Mouse (Mus musculus) natural killer cell, adult 2 months (primary cell): ENCODE measurements at regions not wholly inside any gene's neighbourhood (a gene's known extent, or its start where the extent isn't known, plus 50 kb on each side); places are given as distances from the start of the nearest gene placed in this dataset.
"Not testable (repeated sequence)": the region's sequence is repeated elsewhere in the genome, so short reads cannot be mapped to it uniquely, and the experiment has no call there.

Experiments used
- DNase-seq, 2 experiments: peaks; one replicate each; pipeline ENCODE4 v3.0.0; 2022; ENCODE audit warnings: low spot score in 2 of 2

GRCm38 (mm10) chr5:3247333-3247732 lies 94.0 kb upstream of the Cdk6 start:
- no peak for DNase-seq

GRCm38 (mm10) chr5:3250273-3250672 lies 91.0 kb upstream of the Cdk6 start:
- no peak for DNase-seq

- DNase-seq: no peak
Observed at GRCm38 (mm10) chr5:3260289-3260688, 81.0 kb upstream of the Cdk6 start.

GRCm38 (mm10) chr5:3264988-3265738 lies 76.1 kb upstream of the Cdk6 start:
- DNase-seq: not testable (repeated sequence)

GRCm38 (mm10) chr5:3267021-3267420 lies 74.3 kb upstream of the Cdk6 start:
- no peak for DNase-seq

- DNase-seq: no peak
Observed at GRCm38 (mm10) chr5:3269760-3270159, 71.5 kb upstream of the Cdk6 start.

- peak in 1 of 2 experiments; percentile 3 for DNase-seq
Observed at GRCm38 (mm10) chr5:3273140-3273539, 68.1 kb upstream of the Cdk6 start.

GRCm38 (mm10) chr5:3277241-3277640 lies 64.0 kb upstream of the Cdk6 start:
- not testable (repeated sequence) for DNase-seq

- not testable (repeated sequence) for DNase-seq
Observed at GRCm38 (mm10) chr5:3278956-3279355, 62.3 kb upstream of the Cdk6 start.

- not testable (repeated sequence) for DNase-seq
Observed at GRCm38 (mm10) chr5:3281911-3282506, 59.3 kb upstream of the Cdk6 start.

- DNase-seq: no peak
Observed at GRCm38 (mm10) chr5:3283083-3283482, 58.2 kb upstream of the Cdk6 start.

GRCm38 (mm10) chr5:3284335-3284734 lies 57.0 kb upstream of the Cdk6 start:
- not testable (repeated sequence) for DNase-seq

- DNase-seq: not testable (repeated sequence)
Observed at GRCm38 (mm10) chr5:3289991-3290417, 51.3 kb upstream of the Cdk6 start.
